Mouse (Mus musculus) hindbrain, embryonic 12.5 days (tissue): ENCODE measurements around the gene Taok1. TPM values are rescaled to one million over a fixed set of nuclear protein-coding genes. Genes with fewer than 3 reads are reported as not detected.

Experiments used
- ATAC-seq: fragments of 200-750 bp; cut with Nextera tagmentation; 2 replicates; pipeline ENCODE4 v1.8.0; 2017; ENCODE audit warnings: moderate TSS enrichment; ENCODE audit not compliant: low FRiP score
- H3K27ac ChIP-seq: fragments of 300-500 bp; sonication (generic); 2 replicates; pipeline ENCODE4 v1.5.1; 2016; ENCODE audit warnings: mild to moderate bottlenecking
- H3K27me3 ChIP-seq: fragments of 300-500 bp; sonication (generic); 2 replicates; pipeline ENCODE4 v1.6.1; 2016; ENCODE audit warnings: mild to moderate bottlenecking
- H3K36me3 ChIP-seq: fragments of 300-500 bp; sonication (generic); 2 replicates; pipeline ENCODE4 v1.6.1; 2016; ENCODE audit warnings: mild to moderate bottlenecking
- H3K4me1 ChIP-seq: fragments of 300-500 bp; sonication (generic); 2 replicates; pipeline ENCODE4 v1.6.1; 2016
- H3K4me2 ChIP-seq: fragments of 300-500 bp; sonication (generic); replicated peaks from 2 replicates; pipeline ENCODE4 v1.6.1; 2016; ENCODE audit warnings: mild to moderate bottlenecking
- H3K4me3 ChIP-seq: fragments of 300-500 bp; sonication (generic); 2 replicates; pipeline ENCODE4 v1.5.1; 2016; ENCODE audit warnings: mild to moderate bottlenecking
- H3K9ac ChIP-seq: fragments of 300-500 bp; sonication (generic); 2 replicates; pipeline ENCODE4 v1.6.1; 2016; ENCODE audit warnings: mild to moderate bottlenecking, moderate library complexity
- H3K9me3 ChIP-seq: fragments of 300-500 bp; sonication (generic); replicated peaks from 2 replicates; pipeline ENCODE4 v1.6.1; 2016; ENCODE audit warnings: mild to moderate bottlenecking
- WGBS: fragments of 180-500 bp; shearing (Covaris S2); methylation state at CpG from one replicate; pipeline ENCODE4 v1.1.7; 2016; 5-methylcytosine and 5-hydroxymethylcytosine counted together
- polyA plus RNA-seq: library from polyadenylated mRNA; unstranded; fragments of >200 nt; fragmentation: Nextera tagmentation; extraction: Ambion mirVana; gene quantifications from 2 replicates; pipeline ENCODE4 v1.2.1, GENCODE M21; 2016

Taok1 gene
- polyA plus RNA-seq, 1 experiment from 2014 or later: 22.3 TPM

- H3K27me3 ChIP-seq: no peaks in the 10 kb centered on the region
- WGBS: 0% methylated on average over 17 of the region's 17 CpGs
- H3K4me2 ChIP-seq: peak overlapping the region; percentile 68
- peak overlapping the region; percentile 47; the same call in 1 of the 2 replicates for H3K9ac ChIP-seq
- no peaks in the 10 kb centered on the region for H3K36me3 ChIP-seq
- H3K4me3 ChIP-seq: peak overlapping the region; percentile 29
- peak; percentile 78; the same call in 1 of the 2 replicates for ATAC-seq
- H3K9me3 ChIP-seq: no peaks in the 10 kb centered on the region
- H3K4me1 ChIP-seq: peaks cover 19% of the 10 kb centered on the region
- peak overlapping the region; percentile 67 for H3K27ac ChIP-seq
Measured at GRCm38 (mm10) chr11:77624441-77625060, 16.9 kb upstream of the Taok1 start.

DNA sequence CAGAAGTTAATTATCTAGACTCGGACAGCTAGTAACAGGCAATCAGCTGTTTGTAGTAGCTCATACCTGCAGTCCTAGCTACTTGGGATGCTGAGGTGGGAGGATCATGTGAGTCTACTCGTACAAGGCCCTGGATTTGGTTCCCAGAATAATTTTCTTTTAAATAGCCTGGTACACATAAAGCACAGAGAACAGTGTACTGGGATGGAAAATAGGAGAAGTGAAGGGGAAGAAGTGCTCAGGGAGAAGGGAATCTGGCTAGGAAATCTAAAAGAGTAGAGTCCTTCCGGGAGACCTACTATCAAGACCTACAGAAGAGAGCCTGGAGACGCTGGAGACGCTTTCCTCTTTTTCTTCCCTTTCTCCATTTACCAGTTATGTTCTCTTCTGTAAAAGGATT lies 16.4 kb upstream of the Taok1 start:
- Histone ChIP-seq H3K4me2 (peak overlapping the region; percentile 68), H3K9ac (no peak overlapping the region)

GRCm38 (mm10) chr11:77621902-77622535 lies 14.4 kb upstream of the Taok1 start:
- peaks cover 19% of the 10 kb centered on the region for H3K4me1 ChIP-seq
- H3K36me3 ChIP-seq: no peaks in the 10 kb centered on the region
- H3K9me3 ChIP-seq: no peaks in the 10 kb centered on the region
- no peak overlapping the region for H3K4me2 ChIP-seq
- H3K27ac ChIP-seq: no peak overlapping the region
- no peak overlapping the region for H3K4me3 ChIP-seq
- H3K27me3 ChIP-seq: no peaks in the 10 kb centered on the region
- WGBS: 72% methylated on average over 5 of the region's 5 CpGs
- ATAC-seq: no peak
- H3K9ac ChIP-seq: no peak overlapping the region

More for the DNA sequence above, 16.4 kb upstream of the Taok1 start:
- no peaks in the 10 kb centered on the region for H3K36me3 ChIP-seq
- peak overlapping the region; percentile 67 for H3K27ac ChIP-seq
- H3K4me1 ChIP-seq: peaks cover 19% of the 10 kb centered on the region
- ATAC-seq: no peak
- H3K27me3 ChIP-seq: no peaks in the 10 kb centered on the region
- WGBS: 39% methylated on average over 5 of the region's 5 CpGs
- peak overlapping the region; percentile 29; the same call in 1 of the 2 replicates for H3K4me3 ChIP-seq
- no peaks in the 10 kb centered on the region for H3K9me3 ChIP-seq

- 82% methylated on average over 5 of the region's 5 CpGs for WGBS
Measured at GRCm38 (mm10) chr11:77615084-77615624, 7.5 kb upstream of the Taok1 start.

GRCm38 (mm10) chr11:77606835-77607537 lies 629 bp downstream of the Taok1 start:
- Histone ChIP-seq H3K27me3 (no peaks in the 10 kb centered on the region), H3K4me1 (peaks cover 23% of the 10 kb centered on the region), H3K27ac (peak overlapping the region; percentile 98), H3K4me3 (peak overlapping the region; percentile 99), H3K4me2 (peak overlapping the region; percentile 75), H3K36me3 (no peaks in the 10 kb centered on the region), H3K9ac (peak overlapping the region; percentile 100), H3K9me3 (no peaks in the 10 kb centered on the region)
- 0% methylated on average over 35 of the region's 48 CpGs for WGBS
- peak; percentile 71 for ATAC-seq

More at GRCm38 (mm10) chr11:77615084-77615624, 7.5 kb upstream of the Taok1 start:
- Histone ChIP-seq H3K27ac (no peak overlapping the region), H3K4me1 (no peaks in the 10 kb centered on the region), H3K27me3 (no peaks in the 10 kb centered on the region), H3K9ac (no peak overlapping the region), H3K4me3 (no peak overlapping the region), H3K36me3 (no peaks in the 10 kb centered on the region), H3K4me2 (no peak overlapping the region), H3K9me3 (no peaks in the 10 kb centered on the region)
- no peak for ATAC-seq

DNA sequence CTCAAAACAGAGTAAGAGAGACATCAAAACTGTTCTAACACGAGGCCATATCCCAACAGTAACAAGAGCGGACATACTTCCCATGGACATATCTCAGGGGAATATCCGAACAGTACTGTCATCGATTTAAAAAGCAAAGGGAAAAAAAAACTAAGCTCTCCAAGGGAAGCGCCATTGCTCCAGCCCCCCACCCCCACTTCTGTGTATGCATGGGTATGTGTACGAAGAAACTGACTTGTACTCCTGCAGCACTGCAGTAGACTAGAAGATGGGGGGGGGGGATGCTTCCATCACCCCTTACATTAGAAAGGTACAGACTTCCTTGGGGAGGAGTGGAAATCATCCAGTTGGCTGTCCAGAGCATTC lies 1.2 kb downstream of the Taok1 start:
- peak overlapping the region; percentile 100 for H3K9ac ChIP-seq
- H3K4me3 ChIP-seq: peak overlapping the region; percentile 99
- H3K27ac ChIP-seq: peak overlapping the region; percentile 98
- H3K9me3 ChIP-seq: no peaks in the 10 kb centered on the region
- peak overlapping the region; percentile 75 for H3K4me2 ChIP-seq
- WGBS: 6% methylated on average over 6 of the region's 6 CpGs
- H3K36me3 ChIP-seq: no peaks in the 10 kb centered on the region
- no peaks in the 10 kb centered on the region for H3K27me3 ChIP-seq
- no peak for ATAC-seq
- peaks cover 23% of the 10 kb centered on the region for H3K4me1 ChIP-seq

- no peaks in the 10 kb centered on the region for H3K9me3 ChIP-seq
- no peak overlapping the region for H3K27ac ChIP-seq
- no peaks in the 10 kb centered on the region for H3K4me1 ChIP-seq
- H3K27me3 ChIP-seq: no peaks in the 10 kb centered on the region
- no peak overlapping the region for H3K9ac ChIP-seq
- H3K36me3 ChIP-seq: no peaks in the 10 kb centered on the region
- H3K4me3 ChIP-seq: no peak overlapping the region
- no peak overlapping the region for H3K4me2 ChIP-seq
- ATAC-seq: no peak
Measured at GRCm38 (mm10) chr11:77597266-77597665, 10.3 kb downstream of the Taok1 start.

DNA sequence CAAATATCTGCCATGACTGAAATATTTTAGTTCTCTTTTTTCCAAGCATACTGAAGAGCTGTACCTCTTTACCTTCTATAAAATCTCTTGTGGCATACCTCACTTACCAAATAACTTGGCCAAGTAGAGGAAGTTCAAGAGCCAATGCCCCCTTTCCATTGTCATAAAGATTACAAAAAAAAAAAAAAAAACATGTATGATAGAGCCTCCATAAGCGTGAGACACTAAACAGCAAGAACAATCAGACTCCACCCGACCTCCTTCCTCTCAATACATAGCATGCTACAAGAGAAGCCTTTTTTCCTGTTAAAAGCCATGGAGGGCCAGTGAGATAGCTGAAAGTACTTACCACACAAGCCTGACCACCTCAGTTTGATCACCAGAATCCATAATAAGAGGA lies 16.2 kb downstream of the Taok1 start:
- Histone ChIP-seq H3K36me3 (no peaks in the 10 kb centered on the region), H3K27me3 (no peaks in the 10 kb centered on the region), H3K27ac (no peak overlapping the region), H3K4me2 (no peak overlapping the region), H3K9me3 (no peaks in the 10 kb centered on the region), H3K4me1 (no peaks in the 10 kb centered on the region), H3K9ac (no peak overlapping the region), H3K4me3 (no peak overlapping the region)
- no peak for ATAC-seq
- WGBS: 91% methylated on average over 2 of the region's 2 CpGs

GRCm38 (mm10) chr11:77590801-77591200 lies 16.8 kb downstream of the Taok1 start:
- ATAC-seq: no peak
- Histone ChIP-seq H3K4me3 (no peak overlapping the region), H3K36me3 (no peaks in the 10 kb centered on the region), H3K9ac (no peak overlapping the region), H3K27ac (no peak overlapping the region), H3K4me1 (no peaks in the 10 kb centered on the region), H3K27me3 (no peaks in the 10 kb centered on the region), H3K9me3 (no peaks in the 10 kb centered on the region), H3K4me2 (no peak overlapping the region)
- WGBS: 98% methylated on average over 2 of the region's 2 CpGs

- Histone ChIP-seq H3K27me3 (no peaks in the 10 kb centered on the region), H3K4me2 (no peak overlapping the region), H3K36me3 (peaks cover 25% of the 10 kb centered on the region), H3K27ac (no peak overlapping the region), H3K9me3 (no peaks in the 10 kb centered on the region), H3K4me1 (no peaks in the 10 kb centered on the region), H3K9ac (no peak overlapping the region), H3K4me3 (no peak overlapping the region)
- WGBS: 84% methylated on average over 3 of the region's 3 CpGs
- no peak for ATAC-seq
Measured at GRCm38 (mm10) chr11:77585201-77585600, 22.4 kb downstream of the Taok1 start.

DNA sequence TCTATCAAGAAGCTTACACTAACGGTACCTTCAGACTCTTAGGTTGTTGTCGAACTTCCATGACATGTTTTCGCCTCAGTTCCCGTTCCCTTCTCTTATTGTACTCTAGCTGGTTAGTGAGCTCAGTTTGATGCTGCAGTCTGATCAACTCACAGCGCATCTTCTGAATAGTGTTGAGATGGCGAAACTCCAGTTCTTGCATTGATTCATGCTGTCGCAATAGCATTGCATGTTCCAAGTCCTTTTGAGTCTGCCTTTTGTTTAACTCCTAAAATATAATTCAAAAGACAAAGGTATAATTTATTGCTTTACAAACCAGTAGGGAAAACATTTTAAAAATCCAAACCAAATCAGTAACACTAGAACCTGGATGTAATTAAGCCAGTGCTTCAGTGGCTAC lies 62.4 kb downstream of the Taok1 start:
- H3K4me3 ChIP-seq: no peak overlapping the region
- no peaks in the 10 kb centered on the region for H3K4me1 ChIP-seq
- ATAC-seq: no peak
- no peak overlapping the region for H3K27ac ChIP-seq
- no peak overlapping the region for H3K4me2 ChIP-seq
- no peak overlapping the region for H3K9ac ChIP-seq
- H3K27me3 ChIP-seq: no peaks in the 10 kb centered on the region
- 93% methylated on average over 7 of the region's 7 CpGs for WGBS
- no peaks in the 10 kb centered on the region for H3K9me3 ChIP-seq
- H3K36me3 ChIP-seq: peaks cover 71% of the 10 kb centered on the region

DNA sequence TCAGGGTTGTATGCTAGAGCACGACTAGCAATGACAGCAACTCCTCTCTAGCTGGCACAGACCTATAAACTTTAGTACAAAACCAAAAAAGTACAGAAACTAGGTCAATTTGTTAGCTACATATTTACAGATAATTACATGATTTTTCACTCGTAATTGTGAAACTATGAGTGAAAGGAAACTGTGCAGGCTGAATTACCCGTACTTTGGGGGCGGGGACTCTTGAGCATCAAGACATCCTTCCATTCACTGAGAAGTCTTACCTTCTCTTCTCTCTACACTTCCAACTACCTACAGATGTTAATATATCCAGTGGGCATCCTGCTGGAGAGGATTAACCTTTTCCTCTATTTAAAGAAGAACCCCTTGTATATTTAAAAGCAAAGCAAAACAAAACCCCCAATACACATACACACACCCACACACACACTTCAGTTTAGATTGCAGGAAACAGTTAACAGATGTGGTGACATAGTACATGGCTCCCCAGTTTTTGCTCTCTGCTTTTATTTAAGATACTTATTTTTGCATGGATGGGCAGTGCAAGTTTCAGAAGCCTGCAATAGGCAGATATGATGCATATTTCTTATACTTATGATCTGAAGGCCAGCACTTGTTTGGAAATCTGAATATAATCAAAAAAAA lies 75.3 kb downstream of the Taok1 start:
- WGBS: 93% methylated on average over 4 of the region's 4 CpGs
- Histone ChIP-seq H3K4me1 (no peaks in the 10 kb centered on the region), H3K9ac (no peak overlapping the region), H3K27ac (no peak overlapping the region), H3K9me3 (no peaks in the 10 kb centered on the region), H3K4me3 (no peak overlapping the region), H3K27me3 (no peaks in the 10 kb centered on the region), H3K4me2 (no peak overlapping the region), H3K36me3 (peaks cover 11% of the 10 kb centered on the region; the same call in 1 of the 2 replicates)
- ATAC-seq: no peak
